Mouse (Mus musculus): ENCODE results near the gene Lingo2.

Gene Lingo2

DNA sequence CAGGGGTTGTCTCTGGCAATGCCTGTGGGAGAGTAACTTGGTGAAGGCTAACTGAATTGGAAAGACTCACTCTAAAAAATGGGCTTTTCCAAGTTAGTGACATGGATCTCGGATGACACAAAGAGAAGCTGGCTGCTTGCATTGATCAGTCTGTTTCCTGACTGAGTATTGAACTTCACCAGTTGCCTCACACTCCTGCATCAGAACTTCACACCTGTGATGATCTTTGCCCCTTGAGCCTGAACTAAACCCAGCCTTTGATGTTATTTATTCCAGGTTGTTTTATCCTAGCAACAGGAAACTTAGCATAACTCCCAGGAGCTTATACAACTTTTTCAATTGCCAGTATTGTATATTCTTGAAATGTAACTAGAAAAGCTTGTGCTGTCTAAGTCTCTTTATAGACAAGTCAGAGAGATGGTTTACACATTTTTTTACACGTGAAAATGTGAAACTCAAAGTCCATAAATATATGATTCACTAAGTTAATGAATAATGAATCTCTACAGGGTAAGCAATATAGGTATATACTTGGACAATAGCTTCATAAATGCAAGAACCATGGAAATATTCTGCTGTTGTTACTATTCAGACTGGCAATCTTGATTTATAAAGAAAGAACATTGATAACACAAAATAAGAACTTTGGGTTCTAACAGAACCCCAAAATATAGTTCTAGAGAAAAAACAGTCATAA lies 410.7 kb downstream of the Lingo2 start:
- no peak for DNase-seq

DNA sequence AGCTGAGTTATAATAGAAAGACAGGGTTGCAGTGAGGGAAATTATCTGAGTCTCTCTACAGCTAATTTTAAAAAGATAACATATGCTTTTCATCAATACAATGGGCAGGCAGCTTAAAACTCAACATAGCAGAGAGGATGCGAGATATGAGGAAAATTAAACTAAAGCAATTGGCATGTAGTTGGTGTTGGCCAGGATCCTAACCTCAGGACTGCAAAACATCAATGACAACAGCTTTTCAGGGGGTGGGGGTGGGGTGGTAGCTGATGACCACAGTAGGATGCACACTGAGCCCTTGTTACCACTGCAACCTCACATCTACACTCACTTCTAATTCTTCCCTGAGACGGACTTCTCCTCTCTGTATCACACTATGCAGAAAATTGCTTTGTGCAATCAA lies 417.7 kb downstream of the Lingo2 start:
- no peak for DNase-seq

DNA sequence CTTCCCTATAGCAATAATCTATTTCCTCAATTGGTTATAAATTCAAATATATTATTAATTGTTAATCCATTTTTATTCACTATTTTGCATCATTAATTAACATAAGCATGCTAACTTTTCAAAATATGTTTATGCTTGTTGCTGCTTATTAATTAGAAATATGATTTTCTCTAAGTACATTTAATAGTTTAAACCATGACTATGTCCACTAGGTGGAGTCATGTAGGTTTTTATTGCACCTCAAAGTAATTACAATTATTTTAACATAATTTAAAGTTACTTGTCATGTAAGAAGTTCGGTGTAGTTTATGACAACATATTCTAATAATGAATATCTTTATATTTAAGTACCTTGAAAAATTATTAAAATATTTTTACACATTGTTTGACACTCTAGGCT lies 461.3 kb downstream of the Lingo2 start:
- DNase-seq = no peak

DNA sequence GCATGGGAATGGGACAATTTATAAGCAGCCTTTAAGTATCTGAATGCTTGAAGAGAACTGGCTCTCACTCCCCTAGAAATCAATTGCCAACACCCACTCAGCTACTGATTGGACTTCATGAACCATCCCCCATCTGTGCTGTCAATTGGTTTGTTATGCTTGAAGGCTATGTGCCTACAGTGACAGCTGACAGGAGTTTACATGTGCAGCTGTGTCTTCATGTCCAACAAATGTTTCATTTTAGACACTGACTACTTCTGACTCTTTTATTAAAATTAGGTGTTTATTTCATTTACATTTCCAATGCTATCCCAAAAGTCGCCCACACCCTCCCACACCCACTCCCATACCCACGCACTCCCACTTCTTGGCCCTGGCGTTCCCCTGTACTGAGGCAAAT lies 516.3 kb downstream of the Lingo2 start:
- no peak for DNase-seq

DNA sequence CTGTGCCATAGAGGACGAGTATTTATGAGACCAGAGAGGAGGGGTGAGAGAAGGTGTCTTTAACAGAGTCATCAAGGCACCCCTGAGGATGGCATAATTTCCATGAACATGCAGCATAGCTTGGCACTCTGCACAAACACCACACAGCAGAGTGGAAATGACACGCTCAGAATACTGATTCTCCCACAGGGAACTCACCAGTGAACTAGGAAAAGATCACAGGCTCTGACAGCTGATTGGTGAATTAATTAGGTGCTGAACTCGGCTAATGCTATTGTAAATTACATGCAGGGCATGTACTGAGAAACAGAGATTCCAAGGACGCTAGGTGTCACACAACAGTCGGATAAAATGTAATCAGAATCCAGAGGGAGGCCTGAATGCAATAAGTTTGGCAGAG lies 525.4 kb downstream of the Lingo2 start:
- no peak for DNase-seq

DNA sequence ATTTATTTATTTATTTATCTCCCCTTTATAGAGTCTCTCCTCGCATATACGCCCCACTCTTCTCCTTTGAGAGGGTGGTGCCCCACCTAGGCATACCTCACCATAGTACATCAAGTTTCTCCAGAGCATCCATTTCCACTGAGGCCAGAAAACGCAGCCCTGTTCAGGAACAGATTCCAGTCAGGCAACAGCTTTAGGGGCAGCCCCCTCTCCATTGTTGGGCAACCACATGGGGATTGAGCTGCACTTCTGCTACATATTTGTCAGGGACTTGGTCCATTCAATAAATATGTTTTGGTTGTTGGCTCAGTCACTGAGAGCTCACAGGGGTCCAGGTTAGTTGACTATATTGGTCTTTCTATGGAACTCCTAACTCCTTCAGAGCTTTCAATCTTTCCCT lies 544.2 kb downstream of the Lingo2 start:
- no peak for DNase-seq

DNA sequence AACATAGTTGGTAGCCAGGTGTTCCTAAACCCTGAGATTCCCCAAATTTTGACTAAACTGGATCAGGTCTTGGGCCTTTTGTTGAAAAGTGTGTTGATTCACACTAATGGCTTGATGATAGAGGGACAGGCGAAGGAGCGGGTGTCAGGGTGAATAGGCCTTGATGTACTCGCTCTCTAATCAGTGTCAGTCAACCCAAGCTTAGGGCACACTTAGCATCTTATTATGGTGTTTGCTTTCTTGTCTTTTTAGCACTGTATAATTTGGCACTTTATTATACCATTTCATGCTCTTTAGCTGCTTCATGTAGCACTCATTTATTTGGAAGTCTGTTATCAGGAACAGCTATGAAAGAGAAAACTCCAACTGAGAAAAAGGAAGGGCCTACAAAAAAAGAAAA lies 582.6 kb downstream of the Lingo2 start:
- no peak for DNase-seq

DNA sequence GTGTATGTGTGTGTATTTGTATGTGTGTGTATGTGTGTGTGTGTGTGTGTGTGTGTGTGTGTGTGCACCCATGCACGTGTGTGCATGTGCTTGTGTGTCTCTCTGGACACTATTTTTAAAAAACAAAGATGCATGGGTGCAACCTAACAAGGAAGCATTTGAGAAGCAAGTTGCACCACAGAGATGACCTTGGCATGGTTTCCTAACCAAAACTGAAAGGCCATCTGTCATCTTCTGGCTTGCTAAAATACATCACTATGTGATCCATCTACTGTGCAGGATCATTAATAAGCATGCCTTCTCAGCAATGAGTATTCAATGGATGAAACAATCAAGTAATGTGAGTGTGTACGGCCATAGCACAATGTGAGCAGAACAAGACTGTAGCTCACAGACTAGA lies 597.1 kb downstream of the Lingo2 start:
- DNase-seq = peak; percentile 6 to 62

DNA sequence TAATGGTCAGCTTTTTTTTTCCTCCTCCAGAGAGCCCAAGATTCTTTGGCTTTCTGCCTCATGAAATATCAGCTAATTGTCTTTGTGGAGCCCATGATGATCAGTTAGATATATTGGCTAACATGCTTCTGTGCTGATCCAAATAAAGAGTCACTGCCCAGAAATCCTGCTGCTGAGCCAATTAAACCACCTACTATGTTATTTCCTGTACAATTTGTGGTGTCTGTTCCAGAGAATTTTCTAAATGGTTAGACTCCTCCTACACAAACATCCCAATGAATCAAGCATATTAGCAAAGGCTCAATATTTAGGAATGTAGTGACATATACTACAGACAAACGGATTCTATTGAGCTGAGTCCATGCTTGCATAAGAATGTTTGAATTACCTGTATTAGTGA lies 619.8 kb downstream of the Lingo2 start:
- DNase-seq = no peak

DNA sequence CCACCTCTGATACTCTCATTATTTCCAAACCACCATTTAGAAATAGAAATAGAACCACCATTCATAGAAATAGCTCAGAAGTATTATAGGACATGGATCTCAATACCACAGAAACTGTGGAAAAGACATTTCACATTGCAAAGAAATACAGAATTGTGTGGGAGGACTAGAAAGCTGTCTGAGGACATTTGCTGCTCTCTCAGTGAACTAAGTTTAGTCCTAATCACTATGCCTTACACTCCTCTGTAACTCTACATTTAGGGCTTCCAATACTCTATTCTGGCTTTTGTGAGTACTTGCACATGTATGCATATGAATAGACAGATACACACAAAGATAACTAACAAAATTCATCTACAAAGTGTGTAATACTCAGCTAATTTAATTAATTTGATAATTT lies 625.9 kb downstream of the Lingo2 start:
- DNase-seq = no peak

DNA sequence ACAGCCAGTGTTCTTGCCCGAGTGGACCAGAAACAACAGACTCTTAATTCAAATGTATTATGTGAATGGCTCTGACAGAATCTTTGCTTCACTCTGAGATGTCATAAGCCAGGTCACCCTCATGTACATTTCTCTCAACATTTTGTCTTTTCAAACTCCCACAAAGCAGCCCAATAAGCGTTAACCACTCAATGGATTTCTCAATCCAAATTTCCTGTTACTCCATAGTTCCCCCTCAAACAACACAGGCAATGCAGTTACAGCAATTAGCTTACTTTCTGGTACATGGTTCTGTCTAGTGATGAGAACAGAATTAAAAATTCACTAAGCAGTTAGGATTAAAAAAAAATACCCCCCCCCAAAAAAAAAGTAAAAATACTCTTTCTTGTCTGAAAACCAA lies 638.5 kb downstream of the Lingo2 start:
- DNase-seq = no peak

DNA sequence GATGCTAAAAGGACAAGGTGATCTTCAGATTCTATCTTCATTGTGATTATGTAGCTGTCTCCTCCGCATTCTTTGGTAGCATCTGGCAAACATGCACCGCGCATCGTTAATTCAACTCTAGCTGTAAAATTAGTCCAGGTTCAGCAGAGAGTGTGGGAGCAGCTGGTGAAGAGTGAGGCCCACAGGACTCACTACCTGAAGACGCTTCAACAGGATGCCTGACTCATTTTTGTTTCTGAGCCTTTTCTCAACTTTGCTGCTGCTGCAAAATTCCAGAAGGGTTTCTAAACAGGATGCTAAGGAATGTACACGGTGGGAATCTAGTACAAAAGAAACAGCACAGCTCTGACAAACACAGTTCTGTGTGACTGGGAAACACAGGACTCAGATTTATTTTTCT lies 640.1 kb downstream of the Lingo2 start:
- no peak for DNase-seq

DNA sequence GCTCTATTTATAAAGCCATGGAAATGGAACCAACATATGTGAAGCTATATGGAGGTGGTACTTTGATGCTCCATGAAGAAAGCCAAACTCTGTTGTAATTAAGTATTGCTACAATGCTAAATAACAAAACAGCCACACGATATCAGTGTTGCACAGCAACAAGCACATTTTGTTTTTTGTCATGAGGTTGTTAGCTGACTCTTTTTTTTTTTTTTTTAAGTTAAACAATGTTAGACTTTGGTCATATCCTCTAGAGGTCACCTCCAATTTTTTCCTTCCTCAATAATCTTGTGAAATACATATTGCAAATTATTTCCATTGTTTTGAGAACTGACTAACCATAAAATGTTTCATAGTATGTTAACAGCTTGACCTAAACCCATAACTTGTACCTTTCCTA lies 646.3 kb downstream of the Lingo2 start:
- no peak for DNase-seq

DNA sequence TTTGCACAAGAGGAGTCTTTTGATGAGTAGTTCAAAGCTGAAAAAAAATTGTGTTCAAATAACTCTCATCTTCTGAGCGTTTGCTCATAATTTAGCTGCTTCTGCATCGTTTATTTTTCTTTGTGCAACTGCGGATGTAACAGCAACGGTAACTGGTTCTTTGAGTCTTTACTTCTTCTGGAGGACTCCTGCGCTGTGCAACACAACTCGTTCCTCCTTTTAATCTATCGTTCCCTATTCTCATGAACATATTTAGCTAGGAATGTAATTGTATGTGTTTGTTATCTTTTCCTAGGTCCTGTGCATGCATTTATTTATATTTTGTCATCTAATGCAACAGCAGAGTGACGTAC lies 661.9 kb downstream of the Lingo2 start:
- DNase-seq = no peak

DNA sequence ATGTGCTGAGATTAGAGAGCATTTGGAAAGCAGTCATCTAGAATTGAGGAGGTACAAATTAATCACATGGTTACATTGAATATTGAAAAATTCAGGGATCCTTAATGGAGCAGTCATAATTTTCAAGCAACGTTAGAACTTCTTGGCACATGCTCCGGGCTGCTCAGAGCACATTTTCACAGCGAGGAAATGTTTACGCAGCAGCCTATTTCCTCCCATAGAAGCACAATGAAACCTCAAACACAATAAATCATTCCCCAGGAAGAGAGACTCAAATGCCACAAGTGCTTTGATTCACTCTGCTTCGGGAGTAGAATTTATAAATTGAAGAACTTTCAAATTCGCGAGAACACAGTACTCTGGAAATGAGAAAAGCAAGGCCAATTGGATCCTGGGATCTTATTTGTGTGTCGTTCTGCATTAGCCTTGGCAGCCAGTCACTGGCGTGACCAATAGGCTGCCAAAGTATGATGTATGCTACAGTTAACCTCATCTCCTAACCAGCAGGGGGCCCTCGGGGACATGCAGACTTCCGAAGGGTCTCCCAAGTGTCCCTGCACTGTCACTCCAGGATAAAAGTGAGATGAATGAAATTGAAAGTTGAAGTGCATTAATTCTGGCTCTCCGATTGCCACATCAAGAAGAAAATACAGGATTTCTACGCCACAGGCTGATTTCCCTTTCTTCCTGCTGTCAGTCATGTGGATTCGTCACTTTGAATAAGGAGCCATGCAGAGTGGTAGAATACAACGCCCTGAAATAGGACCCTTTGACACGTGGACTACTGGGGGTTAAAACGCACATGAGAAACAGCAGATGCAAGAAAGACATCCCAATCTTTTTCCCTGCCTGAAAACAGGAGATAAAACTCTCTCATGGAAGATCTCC lies 662.5 kb downstream of the Lingo2 start:
- DNase-seq = peak; percentile 79 to 85

DNA sequence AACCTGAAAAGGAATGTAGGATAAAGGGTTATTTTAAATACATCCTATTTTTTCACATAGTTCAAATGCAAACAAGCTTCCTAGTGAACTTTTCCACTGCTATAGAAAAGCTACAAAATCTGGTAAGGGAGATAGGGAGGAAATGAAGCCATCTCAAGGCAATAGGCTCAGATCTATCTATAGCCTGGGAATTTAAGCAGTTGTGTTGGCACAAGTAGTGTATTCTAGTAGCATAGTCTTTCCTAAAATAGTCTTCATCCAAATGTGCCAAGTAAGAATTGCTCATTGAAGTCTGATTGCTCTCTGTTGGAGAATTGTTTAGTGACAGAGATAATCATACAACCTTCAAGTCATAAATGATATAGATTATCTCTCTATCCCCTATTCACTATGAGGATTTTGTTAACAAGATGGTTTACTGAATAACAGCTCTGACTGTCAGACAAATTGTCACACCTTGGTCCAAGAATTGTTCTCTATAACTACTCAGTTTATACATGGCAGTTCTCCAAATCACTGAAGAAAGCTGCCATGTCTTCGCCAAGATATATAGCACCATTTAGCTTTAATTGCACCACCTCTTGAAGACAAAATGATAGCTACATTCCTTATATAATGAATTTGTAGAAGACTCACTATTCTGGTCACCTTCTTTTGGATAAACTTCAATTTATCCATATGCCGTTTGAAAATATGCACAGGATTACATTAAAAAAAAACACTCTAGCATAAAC lies 688.9 kb downstream of the Lingo2 start:
- no peak for DNase-seq

DNA sequence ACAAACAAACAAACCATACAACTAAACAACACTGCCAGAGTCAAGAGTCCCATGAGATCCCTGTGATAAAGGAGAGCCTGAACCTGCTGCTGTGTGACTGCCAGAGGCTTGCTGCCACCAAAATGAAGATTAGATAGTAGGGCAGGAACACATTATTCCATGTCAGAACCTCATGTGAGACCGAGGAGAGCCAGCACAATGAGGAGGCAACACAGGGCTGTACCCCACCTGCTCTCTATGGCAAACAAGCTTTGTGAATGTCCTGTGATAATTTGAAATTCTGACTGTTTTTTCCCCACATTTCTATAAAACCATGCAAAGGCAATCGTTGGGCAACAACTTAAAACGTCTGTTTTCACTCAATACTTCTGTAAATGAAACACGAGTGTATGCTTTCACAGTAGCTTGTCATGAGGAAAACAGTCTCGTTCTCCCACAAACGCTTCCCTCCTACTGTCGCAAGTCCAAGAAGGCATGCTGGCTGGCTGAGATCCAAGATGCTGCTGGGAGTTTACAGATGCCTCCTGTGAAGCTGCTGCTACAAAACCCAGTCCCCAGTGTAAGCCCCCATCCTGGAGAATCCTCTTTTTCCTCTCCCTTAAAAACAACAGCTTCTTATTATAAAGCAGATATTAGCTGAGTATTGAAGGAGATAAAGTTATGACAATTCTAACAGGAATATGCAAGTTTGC lies 765.2 kb downstream of the Lingo2 start:
- peak; percentile 78 to 80 for DNase-seq

DNA sequence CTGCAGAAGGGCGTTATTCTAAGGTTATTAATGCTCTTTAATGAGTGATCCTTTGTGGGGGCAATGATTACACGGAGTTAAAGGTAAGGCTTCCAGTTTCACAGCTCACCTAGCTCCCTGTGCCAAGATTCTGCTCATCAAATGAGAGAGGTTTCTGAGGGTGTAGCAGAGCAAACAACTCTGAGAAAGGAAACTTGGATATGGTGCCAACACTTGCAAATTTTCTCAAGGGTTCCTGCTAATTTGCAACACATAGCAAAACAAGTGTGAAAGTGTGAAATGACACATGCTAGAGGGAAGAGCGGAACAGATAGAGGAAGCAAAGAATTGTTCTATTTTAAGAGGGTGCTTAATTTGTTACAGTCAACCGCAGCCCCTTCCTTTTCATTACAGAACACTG lies 767.9 kb downstream of the Lingo2 start:
- peak in 1 of 2 experiments; percentile 6 for DNase-seq

DNA sequence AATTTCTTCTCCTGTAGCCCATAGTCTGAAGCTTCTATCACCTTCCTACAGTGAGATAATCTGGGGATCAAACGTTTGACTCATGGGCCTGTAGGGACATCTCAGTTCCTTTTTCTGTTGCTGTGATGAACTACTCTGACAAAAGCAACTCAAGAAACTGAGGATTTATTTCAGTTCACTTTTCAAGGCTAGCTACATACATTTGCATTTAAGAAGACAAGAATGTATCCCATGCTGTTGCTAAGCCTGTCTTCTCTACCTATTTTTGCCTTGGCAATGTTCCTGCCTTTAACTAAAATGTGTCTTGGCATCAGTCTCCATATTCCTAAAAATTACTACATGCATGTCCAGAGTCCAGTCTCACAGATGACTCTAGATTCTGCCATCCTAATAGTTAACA lies 781.4 kb downstream of the Lingo2 start:
- DNase-seq = no peak

DNA sequence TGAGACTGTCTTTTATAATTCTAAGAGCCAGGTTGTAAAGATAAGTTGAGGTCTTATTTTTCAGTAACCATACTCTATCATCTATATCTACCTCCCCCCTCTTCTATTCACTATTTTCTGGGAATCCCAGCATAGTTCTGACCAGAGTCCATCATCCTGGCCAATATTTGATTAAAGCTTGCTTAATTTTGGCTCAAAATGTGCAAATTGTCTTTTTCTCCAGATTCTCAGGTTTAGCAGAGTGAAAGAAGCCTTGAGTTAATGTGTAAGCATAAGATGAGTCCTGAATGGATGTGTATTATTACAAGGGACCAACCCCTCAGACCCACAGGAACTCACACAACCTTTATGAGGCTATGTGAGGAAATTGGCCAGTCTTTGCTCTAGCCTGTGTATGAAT lies 820.2 kb downstream of the Lingo2 start:
- DNase-seq = no peak

DNA sequence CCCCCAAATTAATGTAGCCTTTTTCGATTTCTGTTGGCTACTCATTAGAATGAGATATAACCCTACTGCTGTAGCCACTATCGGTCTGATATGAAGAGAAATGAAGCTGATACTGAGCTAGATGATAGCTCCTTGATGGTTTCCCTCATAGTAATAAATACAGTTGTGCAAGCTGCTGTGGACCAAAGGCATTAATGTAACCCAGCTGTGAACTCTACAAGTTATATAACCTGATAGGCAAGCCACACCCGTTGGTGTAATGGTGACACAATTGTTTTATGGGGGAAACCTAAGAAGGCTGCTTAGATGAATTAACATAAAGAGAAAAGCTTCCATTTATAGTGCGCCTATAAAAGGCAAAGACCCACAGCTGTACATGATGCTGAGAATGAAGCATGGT lies 856.1 kb downstream of the Lingo2 start:
- no peak for DNase-seq

DNA sequence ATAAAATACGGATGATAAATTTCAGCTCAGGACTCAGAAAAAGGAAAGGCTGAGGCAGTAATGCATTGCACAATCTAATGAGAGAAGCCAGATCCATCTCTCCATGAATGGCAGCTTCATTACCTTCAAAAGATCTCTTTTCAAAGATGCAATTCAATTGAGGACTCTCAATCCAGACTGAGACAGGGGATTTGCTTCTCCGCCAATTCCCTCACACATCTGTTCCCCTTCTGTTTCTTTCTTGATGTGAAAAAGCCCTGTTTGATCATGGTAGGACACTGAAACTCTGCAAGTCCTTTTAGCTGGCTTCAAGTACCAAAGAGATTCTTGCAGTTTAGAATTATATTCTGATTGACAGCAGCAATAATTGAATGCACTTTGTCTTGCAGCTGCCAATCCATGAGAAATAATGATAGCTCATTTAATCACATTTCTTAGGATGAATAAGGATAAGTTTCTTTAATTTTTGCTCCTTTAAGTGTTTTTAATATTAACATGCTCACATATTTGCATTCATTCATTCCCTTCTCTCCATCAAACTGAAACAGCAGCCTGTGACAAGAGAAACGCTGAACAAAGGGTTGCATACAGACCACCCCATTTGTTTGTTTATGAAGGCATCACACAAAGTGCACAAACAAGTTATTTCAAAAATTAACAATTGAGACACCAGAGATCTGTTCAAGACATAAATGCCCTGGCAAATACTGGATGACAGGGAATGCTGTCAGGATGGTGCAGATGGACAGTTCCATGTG lies 870.3 kb downstream of the Lingo2 start:
- DNase-seq = no peak

Measured in cerebellum, postnatal 14 days (tissue).